Mouse (Mus musculus) liver, adult 2 months (tissue): ENCODE measurements around the gene Hspa12b. TPM values are rescaled to one million over a fixed set of nuclear protein-coding genes. Genes with fewer than 3 reads are reported as not detected.

Experiments
- DNase-seq: peaks from one replicate; pipeline ENCODE4 v3.0.0-alpha.2; 2011; ENCODE audit warnings: low read depth, low spot score; ENCODE audit errors: extremely low read depth
- H3K27ac ChIP-seq: fragments of 200-500 bp; replicated peaks from 2 replicates; pipeline ENCODE4 v1.5.1; 2012; ENCODE audit warnings: low read depth, mild to moderate bottlenecking, control low read depth, inconsistent platforms, low read length; ENCODE audit not compliant: insufficient read depth
- H3K27me3 ChIP-seq: fragments of 200-500 bp; 2 replicates; pipeline ENCODE4 v1.6.1; 2012; ENCODE audit warnings: mild to moderate bottlenecking, moderate library complexity, low read length, inconsistent platforms; ENCODE audit not compliant: control insufficient read depth, insufficient read depth
- H3K36me3 ChIP-seq: fragments of 200-500 bp; 2 replicates; pipeline ENCODE4 v1.6.1; 2012; ENCODE audit warnings: low read length, inconsistent platforms; ENCODE audit not compliant: control insufficient read depth, insufficient read depth
- H3K4me1 ChIP-seq: fragments of 200-500 bp; 2 replicates; pipeline ENCODE4 v1.6.1; 2011; ENCODE audit warnings: low read length; ENCODE audit not compliant: control insufficient read depth, insufficient read depth
- H3K4me3 ChIP-seq: fragments of 200-500 bp; 2 replicates; pipeline ENCODE4 v1.5.1; 2011; ENCODE audit warnings: low read depth, mild to moderate bottlenecking, control low read depth, low read length, moderate library complexity; ENCODE audit not compliant: insufficient read depth
- H3K79me2 ChIP-seq: fragments of 200-500 bp; 2 replicates; pipeline ENCODE4 v1.6.1; 2012; ENCODE audit warnings: inconsistent platforms, mild to moderate bottlenecking, low read length, moderate library complexity; ENCODE audit not compliant: control insufficient read depth, insufficient read depth
- H3K9ac ChIP-seq: fragments of 200-500 bp; 2 replicates; pipeline ENCODE4 v1.6.1; 2012; ENCODE audit warnings: low read depth, mild to moderate bottlenecking, control low read depth, inconsistent platforms, low read length
- CTCF ChIP-seq: fragments of 200-500 bp; IDR thresholded peaks from 2 replicates; pipeline ENCODE4 v1.5.1; 2011; ENCODE audit warnings: low read depth, low read length, control low read depth
- POLR2A ChIP-seq: fragments of 200-500 bp; IDR thresholded peaks from 2 replicates; pipeline ENCODE4 v1.6.1; 2011; ENCODE audit warnings: low read length, control low read depth; ENCODE audit not compliant: insufficient read depth; ENCODE audit errors: extremely low read depth
- WGBS: fragments of 180-500 bp; shearing (Covaris S2); methylation state at CpG from one replicate; pipeline ENCODE4 v1.1.7; 2018; 5-methylcytosine and 5-hydroxymethylcytosine counted together
- polyA plus RNA-seq: library from polyadenylated mRNA; depleted of rRNA; stranded (reverse); fragments of >200 nt; gene quantifications from 2 replicates; pipeline ENCODE4 v1.2.3, GENCODE M21; 2012
- total RNA-seq: library from RNA; depleted of rRNA; stranded (reverse); fragments of >200 nt; gene quantifications from 2 replicates; pipeline ENCODE4 v1.2.3, GENCODE M21; 2014

Hspa12b gene
- total and polyA plus RNA-seq, 2 experiments = 1.0 to 1.1 TPM

- WGBS = 53% methylated on average over 1 of the region's 1 CpGs
- Histone ChIP-seq H3K4me3 (no peak overlapping the region), H3K4me1 (peaks cover 24% of the 10 kb centered on the region), H3K9ac (no peak overlapping the region), H3K36me3 (no peaks in the 10 kb centered on the region), H3K27ac (peak overlapping the region; percentile 80), H3K79me2 (peaks cover 18% of the 10 kb centered on the region), H3K27me3 (no peaks in the 10 kb centered on the region)
- TF ChIP-seq POLR2A = no peak
- peak; percentile 55 for DNase-seq
Measured at GRCm38 (mm10) chr2:131175945-131176309, 48.8 kb downstream of the Hspa12b start.

- DNase-seq = peak; percentile 83
- peak overlapping the region; percentile 80 for H3K27ac ChIP-seq
- no peaks in the 10 kb centered on the region for H3K36me3 ChIP-seq
- H3K4me3 ChIP-seq = no peak overlapping the region
- no peaks in the 10 kb centered on the region for H3K27me3 ChIP-seq
- H3K79me2 ChIP-seq = peaks cover 18% of the 10 kb centered on the region
- 24% methylated on average over 5 of the region's 5 CpGs for WGBS
- TF ChIP-seq POLR2A (0 out of 2 replicates have a peak, but pooled peaks have one; percentile 22), CTCF (no peak)
- H3K9ac ChIP-seq = peak overlapping the region; percentile 62
- peaks cover 24% of the 10 kb centered on the region for H3K4me1 ChIP-seq
Measured at GRCm38 (mm10) chr2:131176491-131176890, 49.4 kb downstream of the Hspa12b start.

GRCm38 (mm10) chr2:131177932-131178331 is 50.9 kb downstream of the Hspa12b start:
- H3K27me3 ChIP-seq = no peaks in the 10 kb centered on the region
- no peak for DNase-seq
- H3K27ac ChIP-seq = no peak overlapping the region
- H3K4me3 ChIP-seq = no peak overlapping the region
- H3K36me3 ChIP-seq = no peaks in the 10 kb centered on the region
- peaks cover 24% of the 10 kb centered on the region for H3K4me1 ChIP-seq
- 71% methylated on average over 9 of the region's 9 CpGs for WGBS
- H3K9ac ChIP-seq = no peak overlapping the region
- TF ChIP-seq POLR2A = no peak
- no peak for TF ChIP-seq CTCF
- H3K79me2 ChIP-seq = peaks cover 18% of the 10 kb centered on the region

- no peak for TF ChIP-seq CTCF
- TF ChIP-seq POLR2A = no peak
- H3K79me2 ChIP-seq = peaks cover 18% of the 10 kb centered on the region
- H3K36me3 ChIP-seq = no peaks in the 10 kb centered on the region
- 16% methylated on average over 26 of the region's 26 CpGs for WGBS
- no peaks in the 10 kb centered on the region for H3K27me3 ChIP-seq
- H3K4me3 ChIP-seq = peak overlapping the region; percentile 72
- H3K4me1 ChIP-seq = peaks cover 24% of the 10 kb centered on the region
- peak; percentile 42 for DNase-seq
- H3K27ac ChIP-seq = peak overlapping the region; percentile 30; the same call in 1 of the 2 replicates
- peak overlapping the region; percentile 80 for H3K9ac ChIP-seq
Measured at GRCm38 (mm10) chr2:131178828-131179245, 51.8 kb downstream of the Hspa12b start.

DNA sequence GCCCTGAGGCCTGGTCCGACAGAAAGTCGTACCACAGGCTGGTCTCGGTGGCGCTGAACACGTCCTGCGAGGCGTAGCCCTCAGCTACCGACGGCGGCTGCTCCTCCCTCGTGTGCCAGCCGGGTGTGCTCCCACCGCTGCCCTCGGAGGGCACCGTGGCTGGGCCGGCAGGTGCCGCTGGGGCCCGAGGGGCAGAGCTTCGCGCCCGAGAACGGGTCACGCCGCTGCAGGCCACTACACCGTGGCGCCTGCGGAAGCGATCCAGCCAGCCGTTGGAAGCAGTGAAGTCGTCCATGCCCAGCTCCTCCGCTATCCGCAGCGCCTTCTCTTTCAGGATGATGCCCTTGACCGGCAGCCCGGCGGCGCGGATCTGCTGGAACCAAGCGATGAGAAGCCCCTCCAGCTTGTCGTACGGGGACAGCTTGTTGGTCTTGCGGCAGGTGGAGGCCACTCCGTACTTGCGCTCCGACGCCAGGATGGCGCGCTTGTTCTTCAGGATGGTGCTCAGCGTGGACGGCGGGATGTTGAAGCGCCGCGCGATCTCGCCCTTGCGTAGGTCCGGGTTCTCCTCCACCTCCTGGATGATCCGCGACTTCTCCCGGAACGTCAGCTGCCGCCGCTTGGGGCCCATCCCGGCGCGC is 52.3 kb downstream of the Hspa12b start:
- H3K36me3 ChIP-seq = no peaks in the 10 kb centered on the region
- peaks cover 24% of the 10 kb centered on the region for H3K4me1 ChIP-seq

DNA sequence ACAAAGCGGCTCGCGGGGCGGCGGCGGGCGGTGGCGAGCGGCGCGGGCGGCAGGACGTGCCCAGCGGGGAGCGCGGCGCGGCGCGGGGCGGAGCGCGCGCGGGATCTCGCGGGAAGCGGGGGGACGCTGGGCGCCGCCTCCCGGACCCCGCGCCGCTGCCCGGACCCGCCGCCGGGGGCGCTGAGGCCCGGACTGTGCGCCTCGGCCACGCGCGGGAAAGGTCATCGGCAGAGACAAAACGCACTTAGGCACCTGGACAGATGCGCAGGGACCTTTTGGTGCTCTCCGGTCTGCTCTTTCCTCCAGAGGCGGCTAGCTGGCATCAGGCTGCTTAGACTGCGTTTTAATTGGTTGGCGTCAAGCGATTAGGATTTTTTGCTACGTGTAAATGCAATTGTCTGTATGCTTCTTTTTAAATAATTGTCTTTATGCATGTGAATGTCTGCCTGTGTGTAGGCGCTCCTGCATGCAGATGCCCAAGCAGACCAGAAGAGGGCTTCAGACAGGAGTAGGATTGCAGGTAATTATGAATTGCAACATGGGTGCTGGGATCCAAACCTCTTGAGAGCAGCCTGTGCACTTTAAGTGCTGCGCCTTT is 53.0 kb downstream of the Hspa12b start, which contains the start of gene Cenpb:
Gene Cenpb (minus strand): TSS at position 78 of the 598 bp plus-strand sequence.
- peak within 1 kb of the TSS; percentile 72 for H3K4me3 ChIP-seq
- no peaks in the 10 kb centered on the region for H3K27me3 ChIP-seq
- H3K79me2 ChIP-seq = peaks cover 18% of the 10 kb centered on the region
- peak within 1 kb of the TSS; percentile 30 for H3K27ac ChIP-seq
- TF ChIP-seq POLR2A (0 out of 2 replicates have a peak, but pooled peaks have one; percentile 43), CTCF (peak; percentile 68)
- WGBS = 11% methylated on average over 57 of the region's 57 CpGs
- H3K4me1 ChIP-seq = peaks cover 22% of the 10 kb centered on the region
- peak within 1 kb of the TSS; percentile 80 for H3K9ac ChIP-seq
- H3K36me3 ChIP-seq = no peaks in the 10 kb centered on the region
- DNase-seq = peak; percentile 65

More for the DNA sequence above, 52.3 kb downstream of the Hspa12b start:
- H3K9ac ChIP-seq = peak overlapping the region; percentile 80
- H3K27ac ChIP-seq = peak overlapping the region; percentile 30
- no peaks in the 10 kb centered on the region for H3K27me3 ChIP-seq
- peak; percentile 36 for DNase-seq
- TF ChIP-seq POLR2A = no peak
- no peak for TF ChIP-seq CTCF
- peak overlapping the region; percentile 72 for H3K4me3 ChIP-seq
- H3K79me2 ChIP-seq = peaks cover 18% of the 10 kb centered on the region
- WGBS = under 1% methylated on average over 65 of the region's 67 CpGs
